Mouse (Mus musculus): Measurements from ENCODE around the gene Mllt10. TPM values are rescaled to one million over a fixed set of nuclear protein-coding genes. Genes with fewer than 3 reads are reported as not detected.

Gene Mllt10
- polyA plus RNA-seq, 1 experiment from 2014 or later = 70.2 TPM

GRCm38 (mm10) chr2:18188367-18188766, 133.3 kb downstream of the Mllt10 start:
- DNase-seq (ENCODE audit: low spot score) = no peak

- DNase-seq (ENCODE audit: low spot score) = no peak
Observed at GRCm38 (mm10) chr2:18195285-18195684, 140.2 kb downstream of the Mllt10 start.

GRCm38 (mm10) chr2:18195691-18196396, 140.8 kb downstream of the Mllt10 start:
- no peak for DNase-seq (ENCODE audit: low spot score)

- DNase-seq (ENCODE audit: low spot score) = no peak
Observed at GRCm38 (mm10) chr2:18201820-18202462, 146.9 kb downstream of the Mllt10 start.

GRCm38 (mm10) chr2:18202923-18203322, 147.9 kb downstream of the Mllt10 start:
- no peak for DNase-seq (ENCODE audit: low spot score)

GRCm38 (mm10) chr2:18205118-18205517, 150.1 kb downstream of the Mllt10 start:
- peak; percentile 72 for DNase-seq (ENCODE audit: low spot score)

GRCm38 (mm10) chr2:18206811-18207210, 151.8 kb downstream of the Mllt10 start:
- no peak for DNase-seq (ENCODE audit: low spot score)

GRCm38 (mm10) chr2:18208578-18208977, 153.5 kb downstream of the Mllt10 start:
- no peak for DNase-seq (ENCODE audit: low spot score)

GRCm38 (mm10) chr2:18209211-18209823, 154.3 kb downstream of the Mllt10 start:
- DNase-seq (ENCODE audit: low spot score) = no peak

GRCm38 (mm10) chr2:18209948-18210347, 154.9 kb downstream of the Mllt10 start:
- no peak for DNase-seq (ENCODE audit: low spot score)

- DNase-seq (ENCODE audit: low spot score) = no peak
Observed at GRCm38 (mm10) chr2:18214031-18214430, 159.0 kb downstream of the Mllt10 start.

- no peak for DNase-seq (ENCODE audit: low spot score)
Observed at GRCm38 (mm10) chr2:18217867-18218266, 162.8 kb downstream of the Mllt10 start.

- DNase-seq (ENCODE audit: low spot score) = no peak
Observed at GRCm38 (mm10) chr2:18218500-18218899, 163.5 kb downstream of the Mllt10 start.

GRCm38 (mm10) chr2:18219136-18219535, 164.1 kb downstream of the Mllt10 start:
- no peak for DNase-seq (ENCODE audit: low spot score)

- no peak for DNase-seq (ENCODE audit: low spot score)
Observed at GRCm38 (mm10) chr2:18219569-18219968, 164.5 kb downstream of the Mllt10 start.

- no peak for DNase-seq (ENCODE audit: low spot score)
Observed at GRCm38 (mm10) chr2:18228486-18229062, 173.5 kb downstream of the Mllt10 start.

- DNase-seq (ENCODE audit: low spot score) = no peak
Observed at GRCm38 (mm10) chr2:18229279-18229678, 174.2 kb downstream of the Mllt10 start.

GRCm38 (mm10) chr2:18231143-18231542, 176.1 kb downstream of the Mllt10 start:
- no peak for DNase-seq (ENCODE audit: low spot score)

- no peak for DNase-seq (ENCODE audit: low spot score)
Observed at GRCm38 (mm10) chr2:18232883-18233567, 178.0 kb downstream of the Mllt10 start.

- DNase-seq (ENCODE audit: low spot score) = no peak
Observed at GRCm38 (mm10) chr2:18235524-18235923, 180.5 kb downstream of the Mllt10 start.

GRCm38 (mm10) chr2:18249224-18249623, 194.2 kb downstream of the Mllt10 start:
- DNase-seq (ENCODE audit: low spot score) = no peak
